Mouse (Mus musculus) spleen, adult 2 months (tissue): ENCODE results near the gene Tex22.

ENCODE experiments used
- CTCF ChIP-seq: fragments of 200-500 bp; IDR thresholded peaks from 2 replicates; pipeline ENCODE4 v1.5.1; 2011; ENCODE audit warnings: mild to moderate bottlenecking, inconsistent platforms; ENCODE audit not compliant: insufficient read depth, insufficient read length, insufficient replicate concordance; ENCODE audit errors: extremely low read depth
- POLR2A ChIP-seq: fragments of 200-500 bp; IDR thresholded peaks from 2 replicates; pipeline ENCODE4 v1.6.1; 2011; ENCODE audit warnings: low read depth, low read length, inconsistent platforms

DNA sequence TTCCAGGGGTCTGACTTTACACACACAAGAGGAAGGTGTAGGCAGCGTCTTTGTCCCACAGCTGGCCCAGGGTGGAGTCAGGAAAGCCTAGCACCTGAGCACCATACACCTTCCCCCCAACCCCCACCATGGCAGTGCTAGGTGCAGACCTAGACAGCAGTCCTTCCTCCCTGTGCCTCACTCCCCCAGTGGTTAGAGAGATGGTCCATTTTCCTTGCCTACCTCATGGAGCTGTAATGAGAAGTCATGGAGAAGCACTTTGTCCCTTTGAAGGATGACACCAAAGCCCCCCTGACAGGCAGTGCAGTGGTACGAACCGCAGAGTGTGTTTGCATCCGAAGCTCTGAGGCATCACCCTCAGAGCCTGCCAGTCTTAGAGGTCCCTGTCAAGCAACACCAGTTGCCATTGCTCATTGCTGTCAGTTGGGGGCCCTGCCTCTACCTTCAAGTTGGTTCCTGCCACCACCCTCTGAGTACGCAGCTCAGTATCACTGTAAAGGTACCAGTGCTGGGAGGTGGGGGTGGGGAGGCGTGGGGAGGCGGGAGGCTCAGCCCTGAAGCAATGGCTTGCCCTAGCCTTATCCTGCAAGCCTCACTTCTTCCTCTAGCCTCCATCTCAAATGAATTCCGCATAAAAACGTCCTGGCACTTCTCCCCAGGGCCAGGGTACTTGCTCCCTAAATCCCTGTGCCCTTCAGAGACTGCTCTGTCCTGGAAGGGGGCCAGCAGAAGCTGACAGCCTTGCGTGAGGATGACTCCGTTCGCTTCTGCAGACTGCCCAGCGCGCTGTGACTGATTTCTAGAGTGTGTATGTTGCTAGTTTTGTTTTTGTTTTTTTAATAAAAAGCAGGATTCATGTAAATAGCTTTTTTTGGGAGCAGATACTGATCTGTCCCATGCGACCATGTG lies 628 bp upstream of the Tex22 start:
- TF ChIP-seq CTCF (no peak), POLR2A (no peak)
